Mouse (Mus musculus) E14TG2a.4 (cell line): ENCODE results near the gene Hck.

ENCODE experiments used
- CTCF ChIP-seq: conservative IDR thresholded peaks from 2 replicates; pipeline ENCODE4 v1.5.1; 2014; ENCODE audit warnings: low read length
- NANOG ChIP-seq: IDR thresholded peaks from 2 replicates; pipeline ENCODE4 v1.6.1; 2014; ENCODE audit warnings: borderline replicate concordance, low read length, mixed read lengths

DNA sequence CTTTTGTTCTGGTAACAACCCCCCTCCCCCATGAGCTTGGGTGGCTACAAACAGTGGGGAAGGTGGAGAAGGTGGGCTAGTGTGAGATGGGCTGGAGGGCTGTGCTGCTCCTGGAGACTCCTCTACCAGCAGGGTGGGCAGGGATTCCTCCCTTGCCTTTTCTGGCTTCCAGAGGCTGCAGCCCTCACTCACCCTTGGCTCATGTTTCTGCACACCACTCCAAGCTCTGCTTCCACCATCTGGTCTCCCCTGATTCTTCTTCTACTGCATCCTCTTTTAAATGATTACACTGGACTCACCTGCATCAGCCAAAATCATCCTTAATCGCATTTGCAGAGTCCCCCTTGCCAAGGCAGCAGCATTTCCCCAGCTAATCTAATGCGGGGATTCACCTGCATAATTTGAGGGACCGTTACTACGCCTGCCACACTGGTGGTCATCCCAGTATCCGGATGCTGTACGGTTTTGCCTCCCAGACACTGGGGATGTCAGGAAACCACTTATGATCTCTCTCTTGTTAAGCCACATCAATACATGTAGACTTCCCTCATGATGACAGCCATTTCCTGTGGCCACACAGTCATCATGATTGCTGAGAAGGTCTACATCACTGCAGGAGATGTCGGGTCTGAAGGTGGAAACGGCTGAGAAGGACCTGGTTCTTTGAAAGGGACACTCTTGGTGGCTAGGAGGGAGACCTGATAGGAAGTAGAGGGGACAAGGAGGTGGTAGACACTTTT is 43.8 kb downstream of the Hck start:
- no peak for TF ChIP-seq CTCF
- TF ChIP-seq NANOG, result no peak
